Mouse (Mus musculus) liver, embryonic 11.5 days (tissue): ENCODE measurements around the gene Slc5a2. TPM values are rescaled to one million over a fixed set of nuclear protein-coding genes. Genes with fewer than 3 reads are reported as not detected.

Experiments
- ATAC-seq: fragments of 200-750 bp; cut with Nextera tagmentation; replicated peaks from 2 replicates; pipeline ENCODE4 v1.8.0; 2017; ENCODE audit warnings: moderate number of reproducible peaks, mild to moderate bottlenecking, moderate TSS enrichment, moderate library complexity; ENCODE audit not compliant: low FRiP score
- DNase-seq: peaks from one replicate; pipeline ENCODE4 v3.0.0-alpha.2; 2017; ENCODE audit warnings: low spot score
- H3K27ac ChIP-seq: fragments of 300-500 bp; sonication (generic); 2 replicates; pipeline ENCODE4 v1.5.1; 2014; ENCODE audit warnings: mild to moderate bottlenecking, low read depth, low read length, control low read depth
- H3K27me3 ChIP-seq: fragments of 300-500 bp; sonication (generic); replicated peaks from 2 replicates; pipeline ENCODE4 v1.6.1; 2014; ENCODE audit warnings: low read length, mixed read lengths; ENCODE audit not compliant: control insufficient read depth, insufficient read depth
- H3K36me3 ChIP-seq: fragments of 300-500 bp; sonication (generic); 2 replicates; pipeline ENCODE4 v1.6.1; 2014; ENCODE audit warnings: mild to moderate bottlenecking, low read length, moderate library complexity, mixed read lengths; ENCODE audit not compliant: control insufficient read depth, insufficient read depth
- H3K4me1 ChIP-seq: fragments of 300-500 bp; sonication (generic); replicated peaks from 2 replicates; pipeline ENCODE4 v1.6.1; 2014; ENCODE audit warnings: low read length, mixed read lengths; ENCODE audit not compliant: control insufficient read depth, insufficient read depth
- H3K4me2 ChIP-seq: fragments of 300-500 bp; sonication (generic); 2 replicates; pipeline ENCODE4 v1.6.1; 2014; ENCODE audit warnings: mild to moderate bottlenecking, control low read depth, moderate library complexity
- H3K4me3 ChIP-seq: fragments of 300-500 bp; sonication (generic); 2 replicates; pipeline ENCODE4 v1.5.1; 2014; ENCODE audit warnings: low read depth, low read length, control low read depth
- H3K9ac ChIP-seq: fragments of 300-500 bp; sonication (generic); 2 replicates; pipeline ENCODE4 v1.6.1; 2014; ENCODE audit warnings: low read depth, low read length, control low read depth
- H3K9me3 ChIP-seq: fragments of 300-500 bp; sonication (generic); 2 replicates; pipeline ENCODE4 v1.6.1; 2016; ENCODE audit warnings: low read length, inconsistent platforms, mixed read lengths; ENCODE audit not compliant: control insufficient read depth
- WGBS: fragments of 180-500 bp; shearing (Covaris S2); extraction: QIAGEN DNeasy Blood & Tissue Kit; methylation state at CpG from one replicate; pipeline ENCODE4 v1.1.7; 2014; 5-methylcytosine and 5-hydroxymethylcytosine counted together
- polyA plus RNA-seq: library from polyadenylated mRNA; unstranded; fragments of >200 nt; fragmentation: Nextera tagmentation; extraction: Ambion mirVana; gene quantifications from 2 replicates; pipeline ENCODE4 v1.2.1, GENCODE M21; 2014

Gene Slc5a2
- polyA plus RNA-seq, 1 experiment from 2014 or later = 2.1 TPM

DNA sequence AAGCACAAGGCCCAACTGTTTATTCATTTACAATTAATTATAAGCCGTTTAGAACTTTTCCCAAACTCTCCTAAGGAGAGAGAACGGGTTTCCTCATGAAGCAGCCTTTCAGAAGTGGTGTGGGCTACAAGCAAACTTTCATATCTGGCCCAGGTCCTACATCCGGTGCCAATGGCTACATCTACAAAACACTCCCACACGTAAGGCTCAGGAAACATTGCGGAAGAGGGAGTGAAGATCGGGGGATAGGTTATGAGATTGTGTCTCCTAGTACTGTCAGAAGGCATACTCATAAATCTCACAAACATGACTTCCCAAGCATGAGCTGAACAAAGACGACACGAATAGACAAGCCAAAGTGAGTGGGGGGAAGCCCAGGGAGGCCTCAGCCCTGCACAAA lies 46.4 kb downstream of the Slc5a2 start:
- no peaks in the 10 kb centered on the region for H3K9me3 ChIP-seq
- H3K4me1 ChIP-seq = peaks cover 15% of the 10 kb centered on the region
- DNase-seq = no peak
- H3K27ac ChIP-seq = no peak overlapping the region
- 70% methylated on average over 8 of the region's 8 CpGs for WGBS
- no peak overlapping the region for H3K4me3 ChIP-seq
- H3K36me3 ChIP-seq = no peaks in the 10 kb centered on the region
- no peak for ATAC-seq
- no peaks in the 10 kb centered on the region for H3K27me3 ChIP-seq
- no peak overlapping the region for H3K9ac ChIP-seq
- H3K4me2 ChIP-seq = no peak overlapping the region

GRCm38 (mm10) chr7:128312375-128313059 lies 47.1 kb downstream of the Slc5a2 start:
- H3K4me1 ChIP-seq = peaks cover 15% of the 10 kb centered on the region
- no peak overlapping the region for H3K4me3 ChIP-seq
- H3K9ac ChIP-seq = no peak overlapping the region
- ATAC-seq = no peak
- H3K27ac ChIP-seq = no peak overlapping the region
- H3K27me3 ChIP-seq = no peaks in the 10 kb centered on the region
- no peak overlapping the region for H3K4me2 ChIP-seq
- H3K9me3 ChIP-seq = no peaks in the 10 kb centered on the region
- WGBS = 66% methylated on average over 13 of the region's 13 CpGs
- H3K36me3 ChIP-seq = no peaks in the 10 kb centered on the region
- no peak for DNase-seq

DNA sequence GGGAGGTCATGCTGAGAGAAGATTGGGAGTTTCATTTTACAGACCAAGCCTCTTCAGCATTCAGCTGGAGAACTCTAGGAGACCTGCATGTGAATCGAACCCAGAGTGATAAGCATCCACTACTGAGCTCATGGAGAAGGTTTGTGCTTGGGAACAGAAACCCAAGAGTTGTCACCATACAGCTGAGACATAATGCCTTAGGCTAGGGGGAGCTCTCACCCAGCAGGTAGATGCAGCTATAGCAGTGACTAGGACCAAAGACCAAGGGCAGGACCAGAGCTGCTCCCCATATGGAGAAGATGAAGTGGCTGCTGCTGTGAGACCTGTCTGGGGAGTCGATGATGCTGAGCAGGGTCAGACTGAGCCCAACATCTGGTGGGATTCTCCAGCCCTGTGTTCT lies 48.1 kb downstream of the Slc5a2 start:
- Histone ChIP-seq H3K27ac (no peak overlapping the region), H3K36me3 (no peaks in the 10 kb centered on the region), H3K9me3 (no peaks in the 10 kb centered on the region), H3K4me3 (no peak overlapping the region), H3K4me2 (no peak overlapping the region), H3K4me1 (peaks cover 15% of the 10 kb centered on the region), H3K27me3 (no peaks in the 10 kb centered on the region), H3K9ac (no peak overlapping the region)
- ATAC-seq = no peak
- 70% methylated on average over 2 of the region's 2 CpGs for WGBS
- peak; percentile 26 for DNase-seq

DNA sequence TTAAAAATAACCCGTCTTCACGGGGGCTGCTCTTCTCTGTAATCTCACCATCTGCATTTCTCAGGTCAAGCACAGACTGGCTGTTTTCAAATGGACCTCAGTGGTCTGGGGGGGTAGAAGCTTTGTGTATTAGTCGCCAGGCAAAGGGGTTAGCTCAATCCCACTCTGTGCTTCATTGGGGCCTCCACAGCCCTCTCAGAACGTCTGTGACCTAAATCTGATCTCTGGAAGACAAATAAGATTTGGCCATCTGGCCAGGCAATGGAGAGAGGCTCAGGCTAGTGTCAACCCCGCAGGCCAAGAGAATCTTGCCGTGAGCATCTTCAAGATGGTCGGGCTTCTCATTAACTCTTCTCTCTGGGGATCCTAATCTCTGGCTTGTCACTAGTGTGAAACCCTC lies 49.0 kb downstream of the Slc5a2 start:
- Histone ChIP-seq H3K4me2 (no peak overlapping the region), H3K4me3 (no peak overlapping the region), H3K27me3 (no peaks in the 10 kb centered on the region), H3K36me3 (no peaks in the 10 kb centered on the region), H3K9ac (no peak overlapping the region), H3K27ac (no peak overlapping the region), H3K9me3 (no peaks in the 10 kb centered on the region), H3K4me1 (peaks cover 11% of the 10 kb centered on the region)
- 71% methylated on average over 7 of the region's 7 CpGs for WGBS
- DNase-seq (peak; percentile 27), ATAC-seq (no peak)

- Histone ChIP-seq H3K4me2 (no peak overlapping the region), H3K4me1 (peaks cover 10% of the 10 kb centered on the region; the same call in 1 of the 2 replicates), H3K9ac (no peak overlapping the region), H3K36me3 (no peaks in the 10 kb centered on the region), H3K27ac (no peak overlapping the region), H3K4me3 (no peak overlapping the region), H3K9me3 (no peaks in the 10 kb centered on the region), H3K27me3 (no peaks in the 10 kb centered on the region)
- peak; percentile 28 for DNase-seq
- 50% methylated on average over 4 of the region's 4 CpGs for WGBS
- no peak for ATAC-seq
These were observed 51.6 kb downstream of the Slc5a2 start for GRCm38 (mm10) chr7:128317011-128317410.

DNA sequence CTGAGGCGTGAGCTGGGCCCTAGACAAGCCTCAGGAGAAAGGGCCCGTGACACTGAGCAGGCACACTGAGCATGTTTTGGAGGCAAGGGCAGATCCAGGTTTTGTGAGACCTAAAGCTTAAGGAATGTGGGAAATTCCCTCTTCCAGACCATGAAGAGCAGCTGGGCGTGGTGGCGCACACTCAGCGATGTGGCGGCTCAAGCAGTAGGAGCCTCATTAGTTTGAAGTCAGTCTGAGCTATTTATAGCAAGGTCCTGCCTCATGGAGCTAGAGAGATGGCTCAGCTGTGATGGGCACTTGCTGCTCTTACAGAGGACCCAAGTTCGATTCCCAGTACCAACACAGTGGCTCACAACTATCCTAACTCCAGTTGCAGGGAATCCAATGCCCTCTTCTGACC lies 53.7 kb downstream of the Slc5a2 start:
- peaks cover 3% of the 10 kb centered on the region; the same call in 1 of the 2 replicates for H3K27me3 ChIP-seq
- no peak overlapping the region for H3K4me3 ChIP-seq
- no peak overlapping the region for H3K27ac ChIP-seq
- no peak overlapping the region for H3K9ac ChIP-seq
- peak; percentile 27 for DNase-seq
- H3K4me1 ChIP-seq = peaks cover 10% of the 10 kb centered on the region; the same call in 1 of the 2 replicates
- no peak for ATAC-seq
- 85% methylated on average over 7 of the region's 7 CpGs for WGBS
- H3K36me3 ChIP-seq = no peaks in the 10 kb centered on the region
- no peak overlapping the region for H3K4me2 ChIP-seq
- H3K9me3 ChIP-seq = no peaks in the 10 kb centered on the region

- ATAC-seq (no peak), DNase-seq (peak; percentile 22)
- H3K27ac ChIP-seq = peak overlapping the region; percentile 52; the same call in 1 of the 2 replicates
- H3K4me2 ChIP-seq = no peak overlapping the region
- H3K4me3 ChIP-seq = no peak overlapping the region
- no peaks in the 10 kb centered on the region for H3K36me3 ChIP-seq
- peaks cover 3% of the 10 kb centered on the region; the same call in 1 of the 2 replicates for H3K27me3 ChIP-seq
- no peak overlapping the region for H3K9ac ChIP-seq
- WGBS = 79% methylated on average over 2 of the region's 2 CpGs
- H3K9me3 ChIP-seq = no peaks in the 10 kb centered on the region
- H3K4me1 ChIP-seq = peaks cover 10% of the 10 kb centered on the region; the same call in 1 of the 2 replicates
These were observed 54.9 kb downstream of the Slc5a2 start for GRCm38 (mm10) chr7:128320219-128320816.

DNA sequence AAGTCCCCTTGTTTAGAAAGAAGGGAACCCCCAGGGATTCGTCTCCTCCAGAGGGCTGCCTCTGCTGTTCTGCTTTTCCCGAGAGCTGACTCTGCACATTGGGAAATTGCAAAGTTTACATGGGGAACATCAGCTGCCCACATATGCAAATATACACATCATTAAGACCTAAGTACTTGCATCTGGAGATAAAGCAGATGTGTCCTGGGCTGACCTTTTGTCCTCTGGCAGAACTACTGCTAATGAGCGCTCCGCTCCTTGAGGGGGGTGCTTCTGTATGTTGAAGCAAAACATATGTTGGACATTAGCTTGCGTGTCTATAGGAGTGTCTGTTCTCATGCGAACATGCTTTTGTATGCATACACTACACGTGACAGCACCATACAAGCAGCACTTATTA lies 55.8 kb downstream of the Slc5a2 start:
- Histone ChIP-seq H3K4me3 (no peak overlapping the region), H3K9me3 (no peaks in the 10 kb centered on the region), H3K4me1 (peaks cover 10% of the 10 kb centered on the region; the same call in 1 of the 2 replicates), H3K9ac (no peak overlapping the region), H3K27ac (peak overlapping the region; percentile 52; the same call in 1 of the 2 replicates), H3K4me2 (no peak overlapping the region), H3K27me3 (peaks cover 3% of the 10 kb centered on the region; the same call in 1 of the 2 replicates), H3K36me3 (no peaks in the 10 kb centered on the region)
- ATAC-seq (no peak), DNase-seq (peak; percentile 31)
- 72% methylated on average over 7 of the region's 7 CpGs for WGBS
